Comparison of ENCODE assay signal across 13 mouse cellular contexts in genomic region chr17:49509431-49509830, GRCm38 (mm10).
"Had no signal": no experiment of that assay in that cellular context is flagged by ENCODE, and none has a peak within 500 bp of the region (broad histone marks: within the 10 kb centered on the region; RNA-seq: fewer than 3 reads in every experiment).

No protein-coding gene starts in this region.

- ATAC-seq: liver, embryonic 12.5 days; midbrain, embryonic 15.5 days had no signal

- DNase-seq: kidney, adult 11 months; kidney, adult 9 months; kidney, postnatal 36 days; layer of hippocampus, adult 9-11 months; layer of hippocampus, postnatal 36 days; lung, embryonic 14.5 days; lung, postnatal 10 days; lung, postnatal 4 days; retina, postnatal 1 day; thymus, adult 2 months; thymus, postnatal 25 days had no signal
